Mouse (Mus musculus) kidney, adult 2 months (tissue): Measurements from ENCODE around the gene Trim11.

ENCODE experiments used
- CTCF ChIP-seq: fragments of 200-500 bp; conservative IDR thresholded peaks from 2 replicates; pipeline ENCODE4 v1.5.1; 2011; ENCODE audit warnings: low read depth, mild to moderate bottlenecking, control low read depth, low read length, moderate library complexity, mixed read lengths; ENCODE audit not compliant: insufficient read depth, insufficient read length
- POLR2A ChIP-seq: fragments of 200-500 bp; IDR thresholded peaks from one replicate; pipeline ENCODE4 v1.6.1; 2011; ENCODE audit warnings: low read depth, low read length, control low read depth

GRCm38 (mm10) chr11:58939088-58939439 is 38.8 kb upstream of the Trim11 start:
- TF ChIP-seq CTCF = no peak
- TF ChIP-seq POLR2A = no peak
